Mouse (Mus musculus): ENCODE measurements around the gene Cd8a. TPM values are rescaled to one million over a fixed set of nuclear protein-coding genes. Genes with fewer than 3 reads are reported as not detected.

The Cd8a gene
- total and polyA plus RNA-seq, 2 experiments from 2014 or later = not detected

DNA sequence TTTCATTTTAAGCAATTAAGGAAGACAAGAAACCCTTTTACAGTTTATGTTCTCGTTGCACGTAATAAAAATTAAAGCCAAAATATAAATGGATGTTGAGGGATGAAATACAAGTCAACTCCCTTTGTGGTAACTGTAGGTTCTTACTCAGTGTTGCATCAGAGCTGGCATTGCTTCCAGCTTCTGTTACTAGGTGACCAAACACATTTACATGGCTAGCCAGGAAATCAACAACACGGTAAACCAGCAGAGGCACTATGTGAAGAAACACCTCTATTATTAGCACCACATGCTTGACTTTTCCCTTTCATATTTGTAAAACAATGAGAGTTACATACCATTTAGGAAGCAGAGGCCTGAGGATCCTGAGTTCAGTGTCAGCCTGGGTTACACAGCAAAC lies 45.6 kb downstream of the Cd8a start:
- 85% methylated on average over 3 of the region's 3 CpGs for WGBS
- no peak for TF ChIP-seq CTCF (IDR thresholded peaks at IDR 0.05; ENCODE audit: low read depth)

GRCm38 (mm10) chr6:71420848-71421247 lies 47.6 kb downstream of the Cd8a start:
- Histone ChIP-seq H3K4me2 (ENCODE audit: low read depth) (no peak overlapping the region), H3K9me3 (ENCODE audit: low read length) (no peaks in the 10 kb centered on the region), H3K27ac (ENCODE audit: low read depth, low read length) (no peak overlapping the region), H3K9ac (no peak overlapping the region), H3K4me3 (ENCODE audit: low read depth, low read length) (no peak overlapping the region), H3K4me1 (ENCODE audit: insufficient read depth) (no peaks in the 10 kb centered on the region), H3K27me3 (ENCODE audit: insufficient read depth, low read length) (no peaks in the 10 kb centered on the region), H3K36me3 (ENCODE audit: insufficient read depth) (no peaks in the 10 kb centered on the region)
- ATAC-seq (no peak), DNase-seq (no peak)
- WGBS = 90% methylated on average over 6 of the region's 6 CpGs
- no peak for TF ChIP-seq CTCF (IDR thresholded peaks at IDR 0.05; ENCODE audit: low read depth)

More for the DNA sequence above, 45.6 kb downstream of the Cd8a start:
- Histone ChIP-seq H3K4me3 (ENCODE audit: low read depth, low read length) (no peak overlapping the region), H3K27ac (ENCODE audit: low read depth, low read length) (no peak overlapping the region), H3K9ac (no peak overlapping the region), H3K36me3 (ENCODE audit: insufficient read depth) (0 out of 2 replicates have a peak, but pooled peaks cover 3% of the 10 kb centered on the region), H3K9me3 (ENCODE audit: low read length) (no peaks in the 10 kb centered on the region), H3K4me1 (ENCODE audit: insufficient read depth) (no peaks in the 10 kb centered on the region), H3K27me3 (ENCODE audit: insufficient read depth, low read length) (no peaks in the 10 kb centered on the region), H3K4me2 (ENCODE audit: low read depth) (no peak overlapping the region)
- DNase-seq (no peak), ATAC-seq (no peak)

DNA sequence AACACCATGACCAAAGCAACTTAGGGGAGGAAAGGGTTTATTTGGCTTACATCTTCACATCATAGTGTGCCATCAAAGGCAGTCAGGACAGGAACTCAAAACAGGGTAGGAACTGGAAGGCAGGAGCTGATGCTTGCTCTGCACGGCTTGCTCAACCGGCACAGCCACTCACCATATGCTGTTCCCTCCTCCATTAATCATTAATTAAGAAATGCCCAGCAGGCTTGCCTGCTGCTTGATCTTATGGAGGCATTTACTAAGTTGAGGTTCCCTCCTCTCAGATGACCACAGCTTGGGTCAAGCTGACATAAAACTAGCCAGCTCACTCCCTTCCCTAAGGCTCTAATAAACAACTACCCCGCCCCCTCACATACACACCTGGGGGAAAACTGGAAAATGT lies 48.9 kb downstream of the Cd8a start:
- 76% methylated on average over 3 of the region's 3 CpGs for WGBS
- no peak overlapping the region for H3K27ac ChIP-seq (ENCODE audit: low read depth, low read length)
- DNase-seq (no peak), ATAC-seq (no peak)
- no peaks in the 10 kb centered on the region for H3K27me3 ChIP-seq (ENCODE audit: insufficient read depth, low read length)
- H3K4me1 ChIP-seq (ENCODE audit: insufficient read depth) = no peaks in the 10 kb centered on the region
- H3K9me3 ChIP-seq (ENCODE audit: low read length) = no peaks in the 10 kb centered on the region
- H3K36me3 ChIP-seq (ENCODE audit: insufficient read depth) = peaks cover 6% of the 10 kb centered on the region; the same call in 1 of the 2 replicates
- no peak overlapping the region for H3K4me3 ChIP-seq (ENCODE audit: low read depth, low read length)
- no peak for TF ChIP-seq CTCF (IDR thresholded peaks at IDR 0.05; ENCODE audit: low read depth)
- no peak overlapping the region for H3K9ac ChIP-seq
- H3K4me2 ChIP-seq (ENCODE audit: low read depth) = no peak overlapping the region

- TF ChIP-seq CTCF (IDR thresholded peaks at IDR 0.05; ENCODE audit: low read depth) = peak; percentile 61
- ATAC-seq = peak; percentile 42; the same call in 1 of the 2 replicates
- Histone ChIP-seq H3K27me3 (ENCODE audit: insufficient read depth, low read length) (no peaks in the 10 kb centered on the region), H3K36me3 (ENCODE audit: insufficient read depth) (peaks cover 10% of the 10 kb centered on the region; the same call in 1 of the 2 replicates), H3K4me2 (ENCODE audit: low read depth) (no peak overlapping the region), H3K9ac (no peak overlapping the region), H3K4me1 (ENCODE audit: insufficient read depth) (no peaks in the 10 kb centered on the region), H3K27ac (ENCODE audit: low read depth, low read length) (no peak overlapping the region), H3K4me3 (ENCODE audit: low read depth, low read length) (no peak overlapping the region), H3K9me3 (ENCODE audit: low read length) (no peaks in the 10 kb centered on the region)
- peak; percentile 35 for DNase-seq
- WGBS = 85% methylated on average over 3 of the region's 3 CpGs
These were observed 49.9 kb downstream of the Cd8a start for GRCm38 (mm10) chr6:71423116-71423515.

DNA sequence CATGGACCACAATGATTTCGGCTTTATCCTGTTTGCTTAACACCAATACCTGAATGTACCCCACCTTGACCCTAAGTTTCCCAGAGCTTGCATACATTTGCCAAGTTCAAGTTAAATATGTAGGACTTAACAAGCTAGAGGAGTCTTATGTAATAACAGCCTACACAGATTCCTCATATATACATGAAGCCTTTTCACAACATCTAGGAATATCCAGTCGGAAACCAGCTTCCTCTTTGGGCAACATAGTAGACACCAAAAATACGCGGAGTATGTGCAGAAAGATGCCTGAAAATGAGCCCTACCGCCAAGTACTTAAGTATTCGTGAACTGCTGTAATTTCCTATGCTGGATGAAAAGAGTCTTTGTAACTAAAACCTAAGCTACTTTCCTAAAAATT lies 52.5 kb downstream of the Cd8a start:
- Histone ChIP-seq H3K27ac (ENCODE audit: low read depth, low read length) (no peak overlapping the region), H3K4me1 (ENCODE audit: insufficient read depth) (no peaks in the 10 kb centered on the region), H3K36me3 (ENCODE audit: insufficient read depth) (peaks cover 12% of the 10 kb centered on the region; the same call in 1 of the 2 replicates), H3K4me2 (ENCODE audit: low read depth) (no peak overlapping the region), H3K9me3 (ENCODE audit: low read length) (no peaks in the 10 kb centered on the region), H3K9ac (no peak overlapping the region), H3K4me3 (ENCODE audit: low read depth, low read length) (no peak overlapping the region), H3K27me3 (ENCODE audit: insufficient read depth, low read length) (no peaks in the 10 kb centered on the region)
- TF ChIP-seq CTCF (IDR thresholded peaks at IDR 0.05; ENCODE audit: low read depth) = no peak
- ATAC-seq (no peak), DNase-seq (no peak)
- 87% methylated on average over 6 of the region's 6 CpGs for whole genome bisulfite sequencing

DNA sequence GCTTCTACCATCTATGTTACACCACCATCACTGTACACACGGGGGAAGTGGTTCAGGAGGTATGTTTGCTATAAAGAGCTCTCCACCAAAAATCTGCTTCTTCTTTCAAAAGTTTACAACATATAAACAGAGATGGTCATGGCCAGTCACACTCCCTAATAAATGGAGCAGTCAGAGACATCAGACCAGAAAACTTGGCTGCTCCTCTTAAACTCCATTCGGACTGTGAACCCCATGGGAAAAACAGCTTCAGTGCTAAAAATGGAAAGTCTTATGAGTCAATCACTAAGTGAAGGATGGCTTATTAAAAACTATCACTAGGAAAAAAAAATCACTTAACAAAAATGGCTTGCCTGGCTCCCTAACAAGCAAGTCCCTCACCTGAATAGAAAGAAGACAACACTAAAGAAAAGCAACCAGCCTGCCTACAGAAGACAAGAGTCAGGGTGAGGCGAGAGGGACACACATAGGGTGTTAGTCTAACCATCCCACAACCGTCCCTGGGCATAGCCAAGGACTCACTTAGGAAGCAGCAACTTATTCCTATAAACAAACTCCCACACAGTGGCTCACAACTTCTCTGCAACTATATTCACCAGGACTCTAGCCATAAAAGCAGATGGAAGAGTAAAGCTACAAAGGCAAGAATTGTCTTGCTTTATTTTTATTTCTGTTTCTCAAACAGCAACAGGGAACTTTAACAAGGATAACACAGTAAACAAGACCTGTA lies 54.9 kb downstream of the Cd8a start:
- WGBS = 91% methylated on average over 4 of the region's 4 CpGs
- no peak for TF ChIP-seq CTCF (IDR thresholded peaks at IDR 0.05; ENCODE audit: low read depth)
- no peaks in the 10 kb centered on the region for H3K27me3 ChIP-seq (ENCODE audit: insufficient read depth, low read length)
- H3K4me3 ChIP-seq (ENCODE audit: low read depth, low read length) = no peak overlapping the region
- H3K9me3 ChIP-seq (ENCODE audit: low read length) = no peaks in the 10 kb centered on the region
- peaks cover 12% of the 10 kb centered on the region; the same call in 1 of the 2 replicates for H3K36me3 ChIP-seq (ENCODE audit: insufficient read depth)
- ATAC-seq = no peak
- no peak overlapping the region for H3K4me2 ChIP-seq (ENCODE audit: low read depth)
- no peak overlapping the region for H3K9ac ChIP-seq
- no peaks in the 10 kb centered on the region for H3K4me1 ChIP-seq (ENCODE audit: insufficient read depth)
- no peak for DNase-seq
- no peak overlapping the region for H3K27ac ChIP-seq (ENCODE audit: low read depth, low read length)

Other genes starting within 250 kb of the Cd8a start
- gene Thnsl2, start 229.0 kb upstream of the Cd8a start, total RNA-seq (2014; rRNA removed) = 4.0 and 5.2 TPM in 2 replicates
- gene Thnsl2, start 229.0 kb upstream of the Cd8a start, polyA plus RNA-seq (2015; fragmentation: Nextera tagmentation; extraction: Ambion mirVana) = 4.6 and 6.1 TPM in 2 replicates
- gene Fabp1, start 173.6 kb upstream of the Cd8a start, total RNA-seq (2014; rRNA removed) = not detected in 2 replicates
- gene Fabp1, start 173.6 kb upstream of the Cd8a start, polyA plus RNA-seq (2015; fragmentation: Nextera tagmentation; extraction: Ambion mirVana) = not detected in 2 replicates
- 13.6 and 20.9 TPM in 2 replicates for gene Krcc1, start 101.8 kb upstream of the Cd8a start, total RNA-seq (2014; rRNA removed)
- 14.0 and 14.6 TPM in 2 replicates for gene Krcc1, start 101.8 kb upstream of the Cd8a start, polyA plus RNA-seq (2015; fragmentation: Nextera tagmentation; extraction: Ambion mirVana)
- 1.5 and 1.8 TPM in 2 replicates for gene Smyd1, start 51.2 kb upstream of the Cd8a start, total RNA-seq (2014; rRNA removed)
- 0.52 and 0.57 TPM in 2 replicates for gene Smyd1, start 51.2 kb upstream of the Cd8a start, polyA plus RNA-seq (2015; fragmentation: Nextera tagmentation; extraction: Ambion mirVana)
- gene Cd8b1, start 50.6 kb upstream of the Cd8a start, total RNA-seq (2014; rRNA removed) = not detected in 2 replicates
- gene Cd8b1, start 50.6 kb upstream of the Cd8a start, polyA plus RNA-seq (2015; fragmentation: Nextera tagmentation; extraction: Ambion mirVana) = not detected in 2 replicates
- gene Rmnd5a, start 67.2 kb downstream of the Cd8a start, total RNA-seq (2014; rRNA removed) = 45.6 and 55.6 TPM in 2 replicates
- gene Rmnd5a, start 67.2 kb downstream of the Cd8a start, polyA plus RNA-seq (2015; fragmentation: Nextera tagmentation; extraction: Ambion mirVana) = 5.3 and 6.4 TPM in 2 replicates
- gene Rnf103, start 120.5 kb downstream of the Cd8a start, total RNA-seq (2014; rRNA removed) = 34.5 and 41.0 TPM in 2 replicates
- 15.6 and 21.3 TPM in 2 replicates for gene Rnf103, start 120.5 kb downstream of the Cd8a start, polyA plus RNA-seq (2015; fragmentation: Nextera tagmentation; extraction: Ambion mirVana)
- 83.0 and 90.3 TPM in 2 replicates for gene Chmp3, start 170.4 kb downstream of the Cd8a start, total RNA-seq (2014; rRNA removed)
- 60.1 and 63.8 TPM in 2 replicates for gene Chmp3, start 170.4 kb downstream of the Cd8a start, polyA plus RNA-seq (2015; fragmentation: Nextera tagmentation; extraction: Ambion mirVana)

Measured in forebrain, postnatal 0 days (tissue).